22 mouse cellular contexts compared by ENCODE assay signal in genomic region chr13:58899337-58899736, GRCm38 (mm10).
A peak's percentile ranks its signal among the peaks of the same experiment; 100 is the strongest.
DNase-seq lines count a peak whose midpoint lies in the region; ATAC-seq and TF ChIP-seq lines count a peak whose summit lies in the region.
"Had no signal": no experiment of that assay in that cellular context is flagged by ENCODE, and none has a peak within 500 bp of the region (broad histone marks: within the 10 kb centered on the region; RNA-seq: fewer than 3 reads in every experiment).

No protein-coding gene starts in this region.

- H3K4me3 ChIP-seq in cerebellum, adult 2 months (replicated peaks; ENCODE audit: insufficient read depth, low read depth, low read length) = no peak overlapping the region

- peak; percentile 17 to 48 for DNase-seq in cerebellum, adult 2 months
- no peak for DNase-seq in cerebellum, postnatal 25 days
- DNase-seq in cerebellum, adult 9-10 months = peak; percentile 60
- no peak for DNase-seq in frontal cortex, postnatal 14 days (ENCODE audit: low spot score in 2 of 2)
- peak; percentile 62 for DNase-seq in brain, adult 2 months (ENCODE audit: low read depth, low spot score)
- DNase-seq in ovary, postnatal 36 days (ENCODE audit: low spot score) = no peak
- DNase-seq: adrenal gland, adult 2 months; adrenal gland, adult 8-10 months; adrenal gland, postnatal 10 days; adrenal gland, postnatal 14 days; adrenal gland, postnatal 25 days; adrenal gland, postnatal 36 days; B cell, adult 2 months; cerebellum, adult 11 months; cerebellum, adult 11-12 months; cerebellum, adult 8-10 months had no signal

- H3K4me1 ChIP-seq in cerebellum, adult 2 months (ENCODE audit: control insufficient read depth, insufficient read depth, low read length) = peaks cover 32% of the 10 kb centered on the region

- no peak for ATAC-seq in cerebellum, adult (ENCODE audit: insufficient number of reproducible peaks, low FRiP score, low TSS enrichment)
- peak; percentile 18; the same call in 1 of the 2 replicates for ATAC-seq in frontal cortex, adult (ENCODE audit: low TSS enrichment)
- ATAC-seq: activated CD4-positive, CD25-positive, alpha-beta regulatory T cell, adult 4 months; CD4-positive, CD25-positive, alpha-beta regulatory T cell, adult 4 months; Patski had no signal

- no peaks in the 10 kb centered on the region for H3K27me3 ChIP-seq in cerebellum, adult 2 months (ENCODE audit: control insufficient read depth, insufficient read depth, low read length)
- H3K27me3 ChIP-seq: CH12.LX, Patski had no signal

- no peak overlapping the region for H3K27ac ChIP-seq in cerebellum, adult 2 months (ENCODE audit: insufficient read depth, low read length)

- TF ChIP-seq CTCF in cerebellum, adult 2 months (IDR thresholded peaks at IDR 0.05; ENCODE audit: borderline replicate concordance, insufficient read depth, low read depth, low read length) = no peak

- no peak for TF ChIP-seq POLR2A in cerebellum, adult 2 months (IDR thresholded peaks at IDR 0.05; ENCODE audit: borderline replicate concordance, insufficient read depth, low read length)

- 55% methylated on average over 2 of the region's 2 CpGs for WGBS in cerebellum, adult 2 months

Comparison
In these comparisons a context has a peak if more than half of its experiments do, and no peak if none do; other contexts are left out.
1. DNase-seq: peak in cerebellum, adult 2 months (2 of 2), cerebellum, adult 9-10 months (single experiment) and brain, adult 2 months (single experiment); none in cerebellum, postnatal 25 days (0 of 2), frontal cortex, postnatal 14 days (0 of 2) and ovary, postnatal 36 days (single experiment).